Mouse (Mus musculus) neural tube, embryonic 13.5 days (tissue): ENCODE measurements around the gene Clvs2. TPM values are rescaled to one million over a fixed set of nuclear protein-coding genes. Genes with fewer than 3 reads are reported as not detected.
A peak's percentile ranks its signal among the peaks of the same experiment; 100 is the strongest.

Experiments
- ATAC-seq: fragments of 200-750 bp; cut with Nextera tagmentation; 2 replicates; pipeline ENCODE4 v1.8.0; 2017; ENCODE audit warnings: low read depth, mild to moderate bottlenecking, moderate TSS enrichment, moderate library complexity
- H3K27ac ChIP-seq: fragments of 300-500 bp; sonication (generic); replicated peaks from 2 replicates; pipeline ENCODE4 v1.5.1; 2015; ENCODE audit warnings: moderate library complexity, mild to moderate bottlenecking, inconsistent platforms
- H3K27me3 ChIP-seq: fragments of 300-500 bp; sonication (generic); 2 replicates; pipeline ENCODE4 v1.6.1; 2015; ENCODE audit warnings: mild to moderate bottlenecking, inconsistent platforms
- H3K36me3 ChIP-seq: fragments of 300-500 bp; sonication (generic); 2 replicates; pipeline ENCODE4 v1.6.1; 2015; ENCODE audit warnings: mild to moderate bottlenecking, inconsistent platforms
- H3K4me1 ChIP-seq: fragments of 300-500 bp; sonication (generic); replicated peaks from 2 replicates; pipeline ENCODE4 v1.6.1; 2015; ENCODE audit warnings: inconsistent platforms
- H3K4me2 ChIP-seq: fragments of 300-500 bp; sonication (generic); 2 replicates; pipeline ENCODE4 v1.6.1; 2015; ENCODE audit warnings: inconsistent platforms, mild to moderate bottlenecking, moderate library complexity
- H3K4me3 ChIP-seq: fragments of 300-500 bp; sonication (generic); 2 replicates; pipeline ENCODE4 v1.5.1; 2015; ENCODE audit warnings: mild to moderate bottlenecking, inconsistent platforms
- H3K9ac ChIP-seq: fragments of 300-500 bp; sonication (generic); 2 replicates; pipeline ENCODE4 v1.6.1; 2015; ENCODE audit warnings: moderate library complexity, mild to moderate bottlenecking, inconsistent platforms
- H3K9me3 ChIP-seq: fragments of 300-500 bp; sonication (generic); 2 replicates; pipeline ENCODE4 v1.6.1; 2016; ENCODE audit warnings: inconsistent platforms
- whole genome bisulfite sequencing: fragments of 180-500 bp; shearing (Covaris S2); methylation state at CpG from one replicate; pipeline ENCODE4 v1.1.7; 2015; 5-methylcytosine and 5-hydroxymethylcytosine counted together
- polyA plus RNA-seq: library from polyadenylated mRNA; unstranded; fragments of >200 nt; fragmentation: Nextera tagmentation; extraction: Ambion mirVana; gene quantifications from 2 replicates; pipeline ENCODE4 v1.2.1, GENCODE M21; 2015

The Clvs2 gene
- polyA plus RNA-seq = 13.4 and 15.5 TPM in 2 replicates

DNA sequence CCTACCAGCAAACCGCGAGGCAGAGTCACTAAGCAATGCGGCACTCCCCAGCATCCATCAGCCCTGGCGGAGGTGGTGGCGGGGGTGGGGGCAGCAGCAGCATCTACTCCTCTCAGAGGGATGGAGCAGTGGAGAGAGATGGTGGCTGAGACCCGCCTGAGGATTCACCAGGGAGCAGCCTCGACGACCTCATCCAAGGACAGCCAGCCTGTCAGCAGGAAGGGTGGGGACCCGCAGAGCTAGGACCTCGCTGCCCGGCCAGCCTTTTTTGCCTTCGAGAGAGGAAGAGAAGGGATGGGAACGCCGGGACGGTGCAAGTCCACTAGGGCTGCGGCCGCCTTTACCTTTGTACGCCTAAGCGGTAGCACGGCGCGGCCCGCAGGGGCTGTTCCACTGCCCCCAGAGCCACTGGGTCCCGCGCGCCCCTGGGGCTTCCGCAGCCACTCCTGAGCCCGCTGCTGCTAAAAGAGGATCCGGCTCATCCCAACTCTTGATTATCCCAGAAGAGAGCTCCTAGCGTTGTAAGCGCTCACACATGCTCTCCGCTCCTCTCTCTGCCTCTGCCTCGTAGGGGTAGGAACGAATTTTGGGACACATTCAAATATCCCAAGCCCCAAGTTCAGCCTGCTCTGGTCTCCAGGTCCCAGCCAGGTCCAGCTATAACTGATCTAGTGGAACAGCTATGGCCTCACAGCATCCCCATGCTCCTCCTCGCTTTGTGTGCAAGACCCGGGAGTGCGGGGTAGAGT, at the start of gene Clvs2:
Gene Clvs2 (minus strand): TSS at position 639 of the 749 bp plus-strand sequence.
- Histone ChIP-seq H3K27me3 (no peaks in the 10 kb centered on the region), H3K9ac (peak within 1 kb of the TSS; percentile 85), H3K4me2 (peak within 1 kb of the TSS; percentile 69), H3K4me1 (peaks cover 19% of the 10 kb centered on the region), H3K36me3 (no peaks in the 10 kb centered on the region), H3K4me3 (peak within 1 kb of the TSS; percentile 63), H3K27ac (peak within 1 kb of the TSS; percentile 88), H3K9me3 (no peaks in the 10 kb centered on the region)
- ATAC-seq = peak; percentile 96
- WGBS = under 1% methylated on average over 37 of the region's 37 CpGs

DNA sequence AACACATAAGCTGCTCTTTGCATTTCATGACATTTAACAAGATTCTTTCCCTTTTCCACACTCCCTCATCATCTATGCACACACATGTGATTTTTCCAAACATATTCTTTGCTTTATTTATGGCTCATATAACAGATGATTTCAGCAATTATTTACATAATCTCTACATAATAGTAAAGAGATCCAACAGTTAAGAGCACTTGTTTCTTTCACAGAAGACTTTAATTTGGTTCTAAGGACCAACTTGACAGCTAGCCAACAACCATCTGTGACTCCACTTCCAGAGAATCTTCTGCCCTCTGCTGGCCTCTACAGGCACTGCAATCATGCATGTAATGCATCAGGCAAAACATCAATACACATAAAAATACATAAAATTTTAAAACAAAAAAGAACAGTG, 28.6 kb upstream of the Clvs2 start:
- Histone ChIP-seq H3K9ac (no peak overlapping the region), H3K36me3 (no peaks in the 10 kb centered on the region), H3K9me3 (no peaks in the 10 kb centered on the region), H3K4me2 (no peak overlapping the region), H3K4me1 (no peaks in the 10 kb centered on the region), H3K27me3 (no peaks in the 10 kb centered on the region), H3K4me3 (no peak overlapping the region), H3K27ac (no peak overlapping the region)
- ATAC-seq = no peak

- H3K36me3 ChIP-seq = no peaks in the 10 kb centered on the region
- ATAC-seq = peak; percentile 80
- H3K9ac ChIP-seq = peak overlapping the region; percentile 85
- peak overlapping the region; percentile 69 for H3K4me2 ChIP-seq
- H3K4me1 ChIP-seq = peaks cover 19% of the 10 kb centered on the region
- H3K27me3 ChIP-seq = no peaks in the 10 kb centered on the region
- WGBS = 13% methylated on average over 6 of the region's 6 CpGs
- H3K27ac ChIP-seq = peak overlapping the region; percentile 88
- H3K9me3 ChIP-seq = no peaks in the 10 kb centered on the region
- peak overlapping the region; percentile 63 for H3K4me3 ChIP-seq
Observed at GRCm38 (mm10) chr10:33623577-33623991, 985 bp downstream of the Clvs2 start.

DNA sequence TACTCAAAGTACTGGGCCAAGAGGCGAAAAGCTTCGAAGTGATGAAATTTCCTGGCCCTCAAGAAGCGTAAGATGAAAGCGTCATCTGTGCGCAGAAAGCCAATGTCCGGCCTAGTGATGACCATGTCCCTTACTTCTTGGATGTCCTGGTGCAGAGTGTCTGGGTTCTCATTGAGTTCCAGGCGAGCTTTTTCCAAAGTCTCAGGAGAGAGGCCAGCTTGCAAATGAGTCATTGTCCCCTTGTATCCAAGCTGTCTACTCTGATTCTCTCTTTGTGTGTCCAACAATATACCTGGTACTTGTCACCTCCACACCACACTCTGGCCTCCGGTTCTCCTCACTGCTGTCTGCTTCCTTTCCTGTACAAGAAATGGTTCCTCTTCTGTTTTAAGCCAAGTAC, 1.9 kb downstream of the Clvs2 start:
- Histone ChIP-seq H3K4me3 (peak overlapping the region; percentile 26), H3K9me3 (no peaks in the 10 kb centered on the region), H3K36me3 (no peaks in the 10 kb centered on the region), H3K4me2 (peak overlapping the region; percentile 51), H3K27ac (no peak overlapping the region), H3K27me3 (no peaks in the 10 kb centered on the region), H3K9ac (no peak overlapping the region), H3K4me1 (peaks cover 19% of the 10 kb centered on the region)
- no peak for ATAC-seq
- 88% methylated on average over 8 of the region's 8 CpGs for WGBS

- Histone ChIP-seq H3K4me2 (no peak overlapping the region), H3K4me3 (no peak overlapping the region), H3K4me1 (no peaks in the 10 kb centered on the region), H3K27ac (no peak overlapping the region), H3K9me3 (no peaks in the 10 kb centered on the region), H3K36me3 (no peaks in the 10 kb centered on the region), H3K27me3 (no peaks in the 10 kb centered on the region), H3K9ac (no peak overlapping the region)
- no peak for ATAC-seq
- 78% methylated on average over 2 of the region's 2 CpGs for WGBS
Observed at GRCm38 (mm10) chr10:33616207-33616606, 8.4 kb downstream of the Clvs2 start.

DNA sequence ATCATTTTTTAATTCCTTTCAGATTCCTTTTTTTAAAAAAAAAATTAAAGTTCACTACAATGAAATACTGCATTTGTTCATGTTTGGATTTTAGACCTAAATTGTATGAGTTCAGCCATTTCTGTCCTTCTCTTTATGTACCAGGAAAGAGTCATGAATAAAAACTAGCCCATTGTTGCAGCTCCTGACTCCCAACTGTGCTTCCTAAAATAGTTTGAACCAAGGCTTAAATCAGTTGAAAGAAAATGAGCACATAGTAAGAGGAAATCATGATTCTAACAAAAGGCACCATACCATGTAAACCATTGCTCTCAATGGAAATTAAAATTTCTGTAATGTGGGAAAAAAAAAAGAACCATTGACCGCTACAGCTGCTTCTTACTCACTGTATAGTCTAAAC, 11.4 kb downstream of the Clvs2 start:
- Histone ChIP-seq H3K9me3 (no peaks in the 10 kb centered on the region), H3K4me2 (no peak overlapping the region), H3K4me3 (no peak overlapping the region), H3K27ac (no peak overlapping the region), H3K36me3 (no peaks in the 10 kb centered on the region), H3K27me3 (no peaks in the 10 kb centered on the region), H3K9ac (no peak overlapping the region), H3K4me1 (no peaks in the 10 kb centered on the region)
- WGBS = 67% methylated on average over 1 of the region's 1 CpGs
- no peak for ATAC-seq

DNA sequence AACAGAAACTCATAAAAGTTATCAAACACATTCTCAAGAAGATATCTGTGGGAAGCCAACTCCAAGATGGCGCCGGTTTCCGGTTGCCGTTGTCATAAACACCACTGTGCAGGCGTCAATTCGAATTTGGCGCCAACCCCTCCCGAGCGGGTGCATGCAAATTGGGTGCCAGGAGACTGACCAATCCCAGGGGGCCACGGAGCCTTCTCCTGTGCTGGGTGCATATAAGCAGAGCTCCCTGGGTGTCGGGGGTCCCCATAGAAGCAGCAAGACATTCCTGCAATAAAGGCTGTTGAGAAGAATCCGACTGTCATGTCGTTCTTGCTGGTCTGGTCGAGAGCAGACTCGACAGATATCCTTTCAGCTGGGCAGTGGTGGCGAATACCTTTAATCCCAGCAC, 31.8 kb downstream of the Clvs2 start:
- Histone ChIP-seq H3K27ac (no peak overlapping the region), H3K4me2 (no peak overlapping the region), H3K27me3 (no peaks in the 10 kb centered on the region), H3K4me1 (no peaks in the 10 kb centered on the region), H3K9ac (no peak overlapping the region), H3K4me3 (no peak overlapping the region), H3K36me3 (no peaks in the 10 kb centered on the region), H3K9me3 (no peaks in the 10 kb centered on the region)
- no peak for ATAC-seq
- WGBS = 93% methylated on average over 16 of the region's 16 CpGs

DNA sequence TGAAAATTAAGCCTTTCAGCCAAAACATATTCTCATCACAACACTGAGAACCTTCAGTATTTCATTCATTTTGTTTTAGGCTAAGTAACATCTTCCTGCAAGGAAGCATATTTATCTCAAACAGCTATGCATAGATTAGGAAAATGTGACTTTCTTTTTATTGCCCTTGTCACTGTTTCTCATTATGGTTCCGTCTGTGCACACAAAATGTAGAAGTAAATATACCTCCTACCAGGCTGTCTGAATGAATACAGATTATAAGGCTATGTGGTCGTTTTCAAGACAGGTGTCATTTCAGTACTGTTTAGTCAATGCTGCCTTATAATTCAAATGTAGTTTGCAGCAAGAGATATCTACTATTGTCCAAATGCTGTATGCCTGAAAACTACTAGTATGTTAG, 35.8 kb downstream of the Clvs2 start:
- H3K27ac ChIP-seq = no peak overlapping the region
- H3K9ac ChIP-seq = no peak overlapping the region
- ATAC-seq = no peak
- H3K9me3 ChIP-seq = no peaks in the 10 kb centered on the region
- H3K4me1 ChIP-seq = no peaks in the 10 kb centered on the region
- no peak overlapping the region for H3K4me3 ChIP-seq
- H3K4me2 ChIP-seq = no peak overlapping the region
- H3K27me3 ChIP-seq = no peaks in the 10 kb centered on the region
- H3K36me3 ChIP-seq = no peaks in the 10 kb centered on the region
- 77% methylated on average over 2 of the region's 2 CpGs for WGBS

DNA sequence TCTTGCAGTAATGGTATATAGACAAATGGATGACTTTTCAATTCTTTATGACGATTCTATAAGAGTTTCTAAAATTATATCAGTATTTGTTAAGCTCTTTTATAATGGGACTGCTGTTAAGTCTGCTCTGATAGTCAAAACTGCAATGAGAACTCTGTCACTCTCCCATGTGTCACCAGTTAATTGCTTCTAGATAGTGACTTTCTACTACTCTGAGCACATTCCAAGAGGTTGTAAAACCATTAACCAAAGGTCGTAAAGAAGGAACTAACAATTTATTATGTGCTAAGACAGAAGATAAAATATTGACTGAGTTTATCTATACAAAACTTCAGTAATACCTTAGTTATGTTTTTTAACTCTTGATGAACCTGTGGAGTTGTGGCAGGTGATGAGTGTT, 37.5 kb downstream of the Clvs2 start:
- H3K9me3 ChIP-seq = no peaks in the 10 kb centered on the region
- 45% methylated on average over 2 of the region's 2 CpGs for WGBS
- H3K27me3 ChIP-seq = no peaks in the 10 kb centered on the region
- H3K27ac ChIP-seq = no peak overlapping the region
- H3K4me2 ChIP-seq = no peak overlapping the region
- no peak for ATAC-seq
- no peak overlapping the region for H3K9ac ChIP-seq
- no peak overlapping the region for H3K4me3 ChIP-seq
- no peaks in the 10 kb centered on the region for H3K36me3 ChIP-seq
- H3K4me1 ChIP-seq = no peaks in the 10 kb centered on the region

DNA sequence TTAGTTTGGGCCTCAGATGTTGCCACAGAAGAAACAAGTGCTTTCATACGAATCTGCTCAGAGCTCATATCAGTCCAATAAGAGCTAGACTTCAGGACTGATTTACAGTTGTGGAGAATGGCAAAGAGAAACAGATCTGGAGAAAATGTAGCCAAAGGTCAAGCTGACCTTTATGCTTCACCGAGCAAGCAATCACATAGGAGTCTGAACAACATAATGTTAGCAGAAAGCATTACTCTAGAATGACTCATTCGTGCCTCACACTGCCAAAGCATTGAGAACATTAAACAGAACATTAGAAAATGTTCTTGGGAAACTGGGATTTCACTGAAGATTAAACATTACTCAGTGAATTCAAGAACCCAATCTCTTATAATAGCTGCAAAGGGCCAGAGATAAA, 66.5 kb downstream of the Clvs2 start:
- ATAC-seq = no peak
- Histone ChIP-seq H3K36me3 (no peaks in the 10 kb centered on the region), H3K4me2 (no peak overlapping the region), H3K4me3 (no peak overlapping the region), H3K27ac (no peak overlapping the region), H3K9ac (no peak overlapping the region), H3K4me1 (no peaks in the 10 kb centered on the region), H3K9me3 (no peaks in the 10 kb centered on the region), H3K27me3 (no peaks in the 10 kb centered on the region)
- WGBS = 49% methylated on average over 3 of the region's 3 CpGs

- no peak for ATAC-seq
- Histone ChIP-seq H3K4me2 (no peak overlapping the region), H3K36me3 (no peaks in the 10 kb centered on the region), H3K9me3 (no peaks in the 10 kb centered on the region), H3K27ac (no peak overlapping the region), H3K27me3 (no peaks in the 10 kb centered on the region), H3K4me3 (no peak overlapping the region), H3K4me1 (no peaks in the 10 kb centered on the region), H3K9ac (no peak overlapping the region)
- WGBS = 79% methylated on average over 4 of the region's 4 CpGs
Observed at GRCm38 (mm10) chr10:33540331-33540730, 84.2 kb downstream of the Clvs2 start.
